Mouse (Mus musculus): ENCODE measurements around the gene Prmt9. TPM values are rescaled to one million over a fixed set of nuclear protein-coding genes. Genes with fewer than 3 reads are reported as not detected.

The Prmt9 gene
- total RNA-seq, 2 experiments from 2014 or later = 22.5 to 23.3 TPM

Other genes starting within 250 kb of the Prmt9 start
- 1 to 10 TPM; 6.9 to 7.6 TPM for gene Arhgap10, start 31.4 kb upstream of the Prmt9 start, total RNA-seq (2021)
- 10 to 100 TPM; 62.2 to 64.1 TPM for gene Tmem184c, start 61.3 kb downstream of the Prmt9 start, total RNA-seq (2021)
- 1 to 10 TPM; 5.1 to 6.5 TPM for gene Ednra, start 175.1 kb downstream of the Prmt9 start, total RNA-seq (2021)

Measured in layer of hippocampus, postnatal 14 days (tissue).